Mouse (Mus musculus): ENCODE measurements around the gene Rnf130.
A peak's percentile ranks its signal among the peaks of the same experiment; 100 is the strongest.

Gene Rnf130

GRCm38 (mm10) chr11:50139571-50139970, 114.4 kb downstream of the Rnf130 start:
- H3K4me3 ChIP-seq (replicated peaks; ENCODE audit: low read length): peak overlapping the region; percentile 55
- no peaks in the 10 kb centered on the region for H3K27me3 ChIP-seq (ENCODE audit: insufficient read depth, low read length)
- H3K9me3 ChIP-seq (ENCODE audit: low read length): no peaks in the 10 kb centered on the region
- H3K36me3 ChIP-seq (ENCODE audit: insufficient read depth, low read length): peaks cover 44% of the 10 kb centered on the region
- TF ChIP-seq CTCF (conservative IDR thresholded peaks at IDR 0.05; ENCODE audit: low read length) (no peak), POU5F1 (IDR thresholded peaks at IDR 0.05; ENCODE audit: borderline replicate concordance, low read length) (no peak), NANOG (IDR thresholded peaks at IDR 0.05; ENCODE audit: borderline replicate concordance, low read length) (no peak)
- H3K4me1 ChIP-seq (replicated peaks; ENCODE audit: low read depth, low read length): peaks cover 31% of the 10 kb centered on the region

- no peak for TF ChIP-seq NANOG (IDR thresholded peaks at IDR 0.05; ENCODE audit: borderline replicate concordance, low read length)
- TF ChIP-seq CTCF (conservative IDR thresholded peaks at IDR 0.05; ENCODE audit: low read length): no peak
- TF ChIP-seq POU5F1 (IDR thresholded peaks at IDR 0.05; ENCODE audit: borderline replicate concordance, low read length): no peak
- H3K9me3 ChIP-seq (ENCODE audit: low read length): no peaks in the 10 kb centered on the region
- H3K27me3 ChIP-seq (ENCODE audit: insufficient read depth, low read length): no peaks in the 10 kb centered on the region
- peaks cover 4% of the 10 kb centered on the region for H3K4me1 ChIP-seq (replicated peaks; ENCODE audit: low read depth, low read length)
- no peak overlapping the region for H3K4me3 ChIP-seq (replicated peaks; ENCODE audit: low read length)
- peaks cover 72% of the 10 kb centered on the region for H3K36me3 ChIP-seq (ENCODE audit: insufficient read depth, low read length)
Observed at GRCm38 (mm10) chr11:50145529-50145928, 120.4 kb downstream of the Rnf130 start.

GRCm38 (mm10) chr11:50146121-50146520, 121.0 kb downstream of the Rnf130 start:
- TF ChIP-seq POU5F1 (IDR thresholded peaks at IDR 0.05; ENCODE audit: borderline replicate concordance, low read length) (no peak), NANOG (IDR thresholded peaks at IDR 0.05; ENCODE audit: borderline replicate concordance, low read length) (no peak), CTCF (conservative IDR thresholded peaks at IDR 0.05; ENCODE audit: low read length) (no peak)
- H3K9me3 ChIP-seq (ENCODE audit: low read length): no peaks in the 10 kb centered on the region

GRCm38 (mm10) chr11:50147267-50147957, 122.3 kb downstream of the Rnf130 start:
- no peak overlapping the region for H3K4me3 ChIP-seq (replicated peaks; ENCODE audit: low read length)
- TF ChIP-seq CTCF (conservative IDR thresholded peaks at IDR 0.05; ENCODE audit: low read length): no peak
- no peak for TF ChIP-seq POU5F1 (IDR thresholded peaks at IDR 0.05; ENCODE audit: borderline replicate concordance, low read length)
- no peak for TF ChIP-seq NANOG (IDR thresholded peaks at IDR 0.05; ENCODE audit: borderline replicate concordance, low read length)
- H3K4me1 ChIP-seq (replicated peaks; ENCODE audit: low read depth, low read length): peaks cover 7% of the 10 kb centered on the region; the same call in 1 of the 2 replicates
- no peaks in the 10 kb centered on the region for H3K27me3 ChIP-seq (ENCODE audit: insufficient read depth, low read length)
- H3K9me3 ChIP-seq (ENCODE audit: low read length): no peaks in the 10 kb centered on the region
- H3K36me3 ChIP-seq (ENCODE audit: insufficient read depth, low read length): peaks cover 74% of the 10 kb centered on the region

More at GRCm38 (mm10) chr11:50146121-50146520, 121.0 kb downstream of the Rnf130 start:
- H3K27me3 ChIP-seq (ENCODE audit: insufficient read depth, low read length): no peaks in the 10 kb centered on the region
- H3K4me3 ChIP-seq (replicated peaks; ENCODE audit: low read length): no peak overlapping the region
- no peaks in the 10 kb centered on the region for H3K4me1 ChIP-seq (replicated peaks; ENCODE audit: low read depth, low read length)
- peaks cover 72% of the 10 kb centered on the region for H3K36me3 ChIP-seq (ENCODE audit: insufficient read depth, low read length)

DNA sequence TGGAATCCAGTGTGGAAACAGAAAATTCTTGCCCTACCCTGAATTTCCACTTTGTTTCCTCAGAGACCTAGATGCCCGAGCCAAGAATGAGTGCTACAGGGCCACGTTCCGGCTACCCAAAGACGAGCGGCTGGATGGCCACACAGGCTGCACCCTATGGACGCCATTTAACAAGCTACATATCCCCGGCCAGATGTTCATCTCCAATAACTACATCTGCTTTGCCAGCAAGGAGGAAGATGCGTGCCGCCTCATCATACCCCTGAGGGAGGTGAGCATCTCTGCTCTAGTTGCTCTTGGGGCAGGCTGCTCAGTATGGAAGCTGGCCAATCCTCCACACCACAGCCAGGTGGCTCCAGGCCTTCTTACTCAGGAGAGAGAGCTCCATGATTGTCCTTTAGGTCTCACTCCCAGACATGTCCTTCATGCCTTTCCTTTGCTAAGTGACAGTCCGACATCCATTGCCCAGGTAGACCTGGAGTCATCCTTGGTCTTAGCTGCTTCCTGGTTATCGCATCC, 122.9 kb downstream of the Rnf130 start:
- H3K36me3 ChIP-seq (ENCODE audit: insufficient read depth, low read length): peaks cover 74% of the 10 kb centered on the region
- peaks cover 7% of the 10 kb centered on the region; the same call in 1 of the 2 replicates for H3K4me1 ChIP-seq (replicated peaks; ENCODE audit: low read depth, low read length)
- no peaks in the 10 kb centered on the region for H3K9me3 ChIP-seq (ENCODE audit: low read length)
- H3K4me3 ChIP-seq (replicated peaks; ENCODE audit: low read length): no peak overlapping the region
- no peak for TF ChIP-seq CTCF (conservative IDR thresholded peaks at IDR 0.05; ENCODE audit: low read length)
- TF ChIP-seq NANOG (IDR thresholded peaks at IDR 0.05; ENCODE audit: borderline replicate concordance, low read length): no peak
- no peak for TF ChIP-seq POU5F1 (IDR thresholded peaks at IDR 0.05; ENCODE audit: borderline replicate concordance, low read length)
- no peaks in the 10 kb centered on the region for H3K27me3 ChIP-seq (ENCODE audit: insufficient read depth, low read length)

DNA sequence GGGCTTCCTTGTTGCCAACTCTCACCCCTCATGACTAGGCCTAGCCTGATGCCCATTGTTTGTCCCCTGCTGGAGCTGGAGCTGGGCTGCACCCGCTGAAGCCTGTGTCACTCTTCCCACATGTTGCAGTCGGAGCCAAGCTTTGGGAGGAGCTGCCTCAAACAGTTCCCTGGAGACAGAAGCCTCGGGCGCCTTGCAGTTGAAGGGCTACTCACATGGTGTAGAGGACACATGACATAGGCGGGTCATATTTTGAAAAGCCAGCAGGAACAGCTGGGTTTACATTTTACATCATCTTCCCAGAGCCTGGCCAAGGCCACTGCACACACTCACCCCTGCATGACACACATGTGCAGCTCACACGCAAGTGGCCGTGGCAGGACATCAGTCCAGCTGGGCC, 124.1 kb downstream of the Rnf130 start:
- Histone ChIP-seq H3K36me3 (ENCODE audit: insufficient read depth, low read length) (peaks cover 82% of the 10 kb centered on the region), H3K9me3 (ENCODE audit: low read length) (no peaks in the 10 kb centered on the region), H3K4me1 (replicated peaks; ENCODE audit: low read depth, low read length) (peaks cover 14% of the 10 kb centered on the region), H3K27me3 (ENCODE audit: insufficient read depth, low read length) (no peaks in the 10 kb centered on the region), H3K4me3 (replicated peaks; ENCODE audit: low read length) (no peak overlapping the region)
- no peak for TF ChIP-seq CTCF (conservative IDR thresholded peaks at IDR 0.05; ENCODE audit: low read length)
- no peak for TF ChIP-seq NANOG (IDR thresholded peaks at IDR 0.05; ENCODE audit: borderline replicate concordance, low read length)
- TF ChIP-seq POU5F1 (IDR thresholded peaks at IDR 0.05; ENCODE audit: borderline replicate concordance, low read length): no peak

GRCm38 (mm10) chr11:50149603-50150150, 124.5 kb downstream of the Rnf130 start:
- no peak for TF ChIP-seq NANOG (IDR thresholded peaks at IDR 0.05; ENCODE audit: borderline replicate concordance, low read length)
- no peak for TF ChIP-seq CTCF (conservative IDR thresholded peaks at IDR 0.05; ENCODE audit: low read length)
- no peak for TF ChIP-seq POU5F1 (IDR thresholded peaks at IDR 0.05; ENCODE audit: borderline replicate concordance, low read length)
- Histone ChIP-seq H3K9me3 (ENCODE audit: low read length) (no peaks in the 10 kb centered on the region), H3K36me3 (ENCODE audit: insufficient read depth, low read length) (peaks cover 83% of the 10 kb centered on the region), H3K27me3 (ENCODE audit: insufficient read depth, low read length) (no peaks in the 10 kb centered on the region), H3K4me3 (replicated peaks; ENCODE audit: low read length) (no peak overlapping the region), H3K4me1 (replicated peaks; ENCODE audit: low read depth, low read length) (peaks cover 16% of the 10 kb centered on the region)

DNA sequence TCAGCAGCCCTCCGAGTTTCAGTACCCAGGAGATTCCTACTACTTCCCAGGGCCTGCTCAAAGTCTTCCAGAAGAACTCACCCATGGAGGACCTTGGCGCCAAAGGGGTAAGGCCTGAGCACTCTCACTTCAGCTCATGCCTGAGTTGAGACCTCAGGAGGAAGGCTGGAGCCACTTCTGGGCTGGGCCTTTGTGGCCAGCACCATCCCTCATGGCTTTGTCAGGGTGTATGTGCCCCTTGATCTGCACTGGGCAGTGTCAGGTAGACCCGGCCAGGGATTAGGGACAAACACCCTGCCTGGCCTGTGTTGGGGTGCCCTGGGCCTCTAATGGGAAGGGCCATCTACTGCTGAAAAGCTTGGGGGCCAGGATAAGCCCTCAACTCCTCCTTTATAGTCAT, 126.2 kb downstream of the Rnf130 start:
- H3K36me3 ChIP-seq (ENCODE audit: insufficient read depth, low read length): peaks cover 78% of the 10 kb centered on the region
- no peak overlapping the region for H3K4me3 ChIP-seq (replicated peaks; ENCODE audit: low read length)
- peaks cover 16% of the 10 kb centered on the region for H3K4me1 ChIP-seq (replicated peaks; ENCODE audit: low read depth, low read length)
- no peaks in the 10 kb centered on the region for H3K27me3 ChIP-seq (ENCODE audit: insufficient read depth, low read length)
- TF ChIP-seq CTCF (conservative IDR thresholded peaks at IDR 0.05; ENCODE audit: low read length): no peak
- no peak for TF ChIP-seq NANOG (IDR thresholded peaks at IDR 0.05; ENCODE audit: borderline replicate concordance, low read length)
- H3K9me3 ChIP-seq (ENCODE audit: low read length): no peaks in the 10 kb centered on the region
